Mouse (Mus musculus) forebrain, embryonic 13.5 days (tissue): ENCODE measurements around the gene Swsap1. TPM values are rescaled to one million over a fixed set of nuclear protein-coding genes. Genes with fewer than 3 reads are reported as not detected.

Source experiments
- ATAC-seq: fragments of 200-750 bp; cut with Nextera tagmentation; 2 replicates; pipeline ENCODE4 v1.8.0; 2017
- H3K27ac ChIP-seq: fragments of 300-500 bp; sonication (generic); 2 replicates; pipeline ENCODE4 v1.5.1; 2015; ENCODE audit warnings: inconsistent platforms, mild to moderate bottlenecking, moderate library complexity
- H3K27me3 ChIP-seq: fragments of 300-500 bp; sonication (generic); 2 replicates; pipeline ENCODE4 v1.6.1; 2015; ENCODE audit warnings: mild to moderate bottlenecking, inconsistent platforms
- H3K36me3 ChIP-seq: fragments of 300-500 bp; sonication (generic); 2 replicates; pipeline ENCODE4 v1.6.1; 2015; ENCODE audit warnings: mild to moderate bottlenecking, inconsistent platforms; ENCODE audit not compliant: poor library complexity, severe bottlenecking
- H3K4me1 ChIP-seq: fragments of 300-500 bp; sonication (generic); 2 replicates; pipeline ENCODE4 v1.6.1; 2015; ENCODE audit warnings: inconsistent platforms
- H3K4me2 ChIP-seq: fragments of 300-500 bp; sonication (generic); 2 replicates; pipeline ENCODE4 v1.6.1; 2015; ENCODE audit warnings: inconsistent platforms, mild to moderate bottlenecking, moderate library complexity
- H3K4me3 ChIP-seq: fragments of 300-500 bp; sonication (generic); 2 replicates; pipeline ENCODE4 v1.5.1; 2015; ENCODE audit warnings: mild to moderate bottlenecking, inconsistent platforms
- H3K9ac ChIP-seq: fragments of 300-500 bp; sonication (generic); 2 replicates; pipeline ENCODE4 v1.6.1; 2015; ENCODE audit warnings: mild to moderate bottlenecking, inconsistent platforms
- H3K9me3 ChIP-seq: fragments of 300-500 bp; sonication (generic); replicated peaks from 2 replicates; pipeline ENCODE4 v1.6.1; 2016; ENCODE audit warnings: inconsistent platforms
- WGBS: fragments of 180-500 bp; shearing (Covaris S2); methylation state at CpG from one replicate; pipeline ENCODE4 v1.1.7; 2015; 5-methylcytosine and 5-hydroxymethylcytosine counted together
- polyA plus RNA-seq: library from polyadenylated mRNA; unstranded; fragments of >200 nt; fragmentation: Nextera tagmentation; extraction: Ambion mirVana; gene quantifications from 2 replicates; pipeline ENCODE4 v1.2.1, GENCODE M21; 2015

The Swsap1 gene
- polyA plus RNA-seq, 1 experiment from 2014 or later: 8.6 TPM

GRCm38 (mm10) chr9:21925034-21925433, 30.5 kb upstream of the Swsap1 start:
- H3K36me3 ChIP-seq: peaks cover 9% of the 10 kb centered on the region; the same call in 1 of the 2 replicates
- WGBS: 93% methylated on average over 3 of the region's 3 CpGs

GRCm38 (mm10) chr9:21925506-21925905, 30.0 kb upstream of the Swsap1 start:
- H3K4me2 ChIP-seq: 0 out of 2 replicates have a peak overlapping the region, but pooled peaks have one; percentile 64
- no peaks in the 10 kb centered on the region; the same call in 1 of the 2 replicates for H3K27me3 ChIP-seq
- H3K4me1 ChIP-seq: peaks cover 12% of the 10 kb centered on the region
- H3K9me3 ChIP-seq: no peaks in the 10 kb centered on the region
- H3K36me3 ChIP-seq: peaks cover 9% of the 10 kb centered on the region; the same call in 1 of the 2 replicates
- no peak overlapping the region for H3K9ac ChIP-seq
- no peak for ATAC-seq
- H3K4me3 ChIP-seq: no peak overlapping the region
- WGBS: 95% methylated on average over 1 of the region's 1 CpGs
- no peak overlapping the region for H3K27ac ChIP-seq

More at GRCm38 (mm10) chr9:21925034-21925433, 30.5 kb upstream of the Swsap1 start:
- H3K27me3 ChIP-seq: no peaks in the 10 kb centered on the region; the same call in 1 of the 2 replicates
- peaks cover 12% of the 10 kb centered on the region for H3K4me1 ChIP-seq
- H3K4me3 ChIP-seq: no peak overlapping the region
- no peak overlapping the region for H3K27ac ChIP-seq
- H3K9ac ChIP-seq: no peak overlapping the region
- H3K9me3 ChIP-seq: no peaks in the 10 kb centered on the region
- no peak for ATAC-seq
- no peak overlapping the region for H3K4me2 ChIP-seq

- Histone ChIP-seq H3K9ac (peak overlapping the region; percentile 77), H3K4me2 (peak overlapping the region; percentile 64), H3K4me3 (peak overlapping the region; percentile 55), H3K36me3 (peaks cover 9% of the 10 kb centered on the region; the same call in 1 of the 2 replicates), H3K9me3 (no peaks in the 10 kb centered on the region), H3K4me1 (peaks cover 12% of the 10 kb centered on the region), H3K27me3 (no peaks in the 10 kb centered on the region), H3K27ac (no peak overlapping the region)
- no peak for ATAC-seq
- WGBS: 84% methylated on average over 6 of the region's 6 CpGs
These were observed 29.4 kb upstream of the Swsap1 start for GRCm38 (mm10) chr9:21926155-21926554.

- peaks cover 12% of the 10 kb centered on the region for H3K4me1 ChIP-seq
- H3K9me3 ChIP-seq: no peaks in the 10 kb centered on the region
- peak overlapping the region; percentile 55 for H3K4me3 ChIP-seq
- 1% methylated on average over 6 of the region's 6 CpGs for WGBS
- H3K27ac ChIP-seq: peak overlapping the region; percentile 60
- H3K27me3 ChIP-seq: no peaks in the 10 kb centered on the region
- peaks cover 8% of the 10 kb centered on the region; the same call in 1 of the 2 replicates for H3K36me3 ChIP-seq
- peak overlapping the region; percentile 64 for H3K4me2 ChIP-seq
- peak overlapping the region; percentile 77 for H3K9ac ChIP-seq
- ATAC-seq: no peak
These were observed 28.8 kb upstream of the Swsap1 start for GRCm38 (mm10) chr9:21926784-21927183.

GRCm38 (mm10) chr9:21927208-21927753, 28.3 kb upstream of the Swsap1 start, which contains the start of the genes Ccdc159 and Tmem205:
Ccdc159 (plus strand) TSS chr9:21927471.
Tmem205 (minus strand) TSS chr9:21927556.
- H3K4me1 ChIP-seq: peaks cover 12% of the 10 kb centered on the region
- H3K27me3 ChIP-seq: no peaks in the 10 kb centered on the region
- peak within 1 kb of the TSS; percentile 64 for H3K4me2 ChIP-seq
- peaks cover 6% of the 10 kb centered on the region; the same call in 1 of the 2 replicates for H3K36me3 ChIP-seq
- under 1% methylated on average over 28 of the region's 28 CpGs for WGBS
- ATAC-seq: peak; percentile 97
- H3K27ac ChIP-seq: peak within 1 kb of the TSS; percentile 60
- no peaks in the 10 kb centered on the region for H3K9me3 ChIP-seq
- H3K4me3 ChIP-seq: peak within 1 kb of the TSS; percentile 55
- H3K9ac ChIP-seq: peak within 1 kb of the TSS; percentile 77

- Histone ChIP-seq H3K4me3 (no peak overlapping the region), H3K9ac (no peak overlapping the region), H3K4me2 (no peak overlapping the region), H3K36me3 (peaks cover 6% of the 10 kb centered on the region; the same call in 1 of the 2 replicates), H3K9me3 (no peaks in the 10 kb centered on the region), H3K4me1 (peaks cover 12% of the 10 kb centered on the region), H3K27me3 (no peaks in the 10 kb centered on the region), H3K27ac (no peak overlapping the region)
- WGBS: 88% methylated on average over 3 of the region's 3 CpGs
- no peak for ATAC-seq
These were observed 26.3 kb upstream of the Swsap1 start for GRCm38 (mm10) chr9:21929208-21929607.

GRCm38 (mm10) chr9:21932006-21932405, 23.5 kb upstream of the Swsap1 start:
- no peaks in the 10 kb centered on the region for H3K36me3 ChIP-seq
- ATAC-seq: no peak
- no peaks in the 10 kb centered on the region for H3K27me3 ChIP-seq
- WGBS: 47% methylated on average over 2 of the region's 2 CpGs
- no peak overlapping the region for H3K4me2 ChIP-seq
- H3K4me1 ChIP-seq: peaks cover 6% of the 10 kb centered on the region
- H3K4me3 ChIP-seq: no peak overlapping the region
- no peaks in the 10 kb centered on the region for H3K9me3 ChIP-seq
- no peak overlapping the region for H3K27ac ChIP-seq
- H3K9ac ChIP-seq: no peak overlapping the region

GRCm38 (mm10) chr9:21932445-21933137, 23.0 kb upstream of the Swsap1 start:
- Histone ChIP-seq H3K36me3 (no peaks in the 10 kb centered on the region), H3K27me3 (no peaks in the 10 kb centered on the region), H3K4me3 (no peak overlapping the region), H3K27ac (no peak overlapping the region), H3K9ac (no peak overlapping the region), H3K4me1 (peaks cover 11% of the 10 kb centered on the region), H3K9me3 (no peaks in the 10 kb centered on the region), H3K4me2 (no peak overlapping the region)
- 67% methylated on average over 12 of the region's 12 CpGs for WGBS
- no peak for ATAC-seq

- WGBS: 92% methylated on average over 12 of the region's 12 CpGs
- no peak overlapping the region for H3K9ac ChIP-seq
- H3K27ac ChIP-seq: no peak overlapping the region
- no peak overlapping the region for H3K4me2 ChIP-seq
- H3K4me1 ChIP-seq: peaks cover 21% of the 10 kb centered on the region
- no peak for ATAC-seq
- 0 out of 2 replicates have a peak, but pooled peaks cover 3% of the 10 kb centered on the region for H3K36me3 ChIP-seq
- no peaks in the 10 kb centered on the region for H3K9me3 ChIP-seq
- no peaks in the 10 kb centered on the region for H3K27me3 ChIP-seq
- H3K4me3 ChIP-seq: no peak overlapping the region
These were observed 21.5 kb upstream of the Swsap1 start for GRCm38 (mm10) chr9:21934021-21934420.

GRCm38 (mm10) chr9:21935466-21936131, 20.0 kb upstream of the Swsap1 start:
- Histone ChIP-seq H3K4me3 (no peak overlapping the region), H3K27ac (no peak overlapping the region)

GRCm38 (mm10) chr9:21936692-21937570, 18.6 kb upstream of the Swsap1 start, which contains the start of gene Plppr2:
Plppr2 (plus strand) TSS chr9:21937033.
- H3K4me1 ChIP-seq: peaks cover 21% of the 10 kb centered on the region

More at GRCm38 (mm10) chr9:21935466-21936131, 20.0 kb upstream of the Swsap1 start:
- Histone ChIP-seq H3K9ac (no peak overlapping the region), H3K4me1 (peaks cover 21% of the 10 kb centered on the region), H3K9me3 (no peaks in the 10 kb centered on the region), H3K4me2 (no peak overlapping the region), H3K36me3 (peaks cover 14% of the 10 kb centered on the region), H3K27me3 (no peaks in the 10 kb centered on the region)
- no peak for ATAC-seq
- WGBS: 88% methylated on average over 7 of the region's 7 CpGs

More at GRCm38 (mm10) chr9:21936692-21937570, 18.6 kb upstream of the Swsap1 start, which contains the start of gene Plppr2:
- ATAC-seq: peak; percentile 91
- peak within 1 kb of the TSS; percentile 76 for H3K4me2 ChIP-seq
- peak within 1 kb of the TSS; percentile 84 for H3K9ac ChIP-seq
- peak within 1 kb of the TSS; percentile 73 for H3K4me3 ChIP-seq
- peak within 1 kb of the TSS; percentile 63 for H3K27ac ChIP-seq
- 2% methylated on average over 42 of the region's 43 CpGs for WGBS
- H3K9me3 ChIP-seq: no peaks in the 10 kb centered on the region
- H3K27me3 ChIP-seq: no peaks in the 10 kb centered on the region
- H3K36me3 ChIP-seq: peaks cover 24% of the 10 kb centered on the region
